Mouse (Mus musculus) embryonic facial prominence, embryonic 11.5 days (tissue): ENCODE results near the gene Mrps18b. TPM values are rescaled to one million over a fixed set of nuclear protein-coding genes. Genes with fewer than 3 reads are reported as not detected.
A peak's percentile ranks its signal among the peaks of the same experiment; 100 is the strongest.
"Not testable (repeated sequence)": the region's sequence is repeated elsewhere in the genome, so short reads cannot be mapped to it uniquely, and the experiment has no call there.

Source experiments
- ATAC-seq: fragments of 200-750 bp; cut with Nextera tagmentation; replicated peaks from 2 replicates; pipeline ENCODE4 v1.8.0; 2017; ENCODE audit warnings: low read depth; ENCODE audit not compliant: insufficient number of reproducible peaks, low FRiP score, low TSS enrichment
- DNase-seq: peaks from one replicate; pipeline ENCODE4 v3.0.0-alpha.2; 2015; ENCODE audit warnings: low spot score
- H3K27ac ChIP-seq: fragments of 300-500 bp; sonication (generic); replicated peaks from 2 replicates; pipeline ENCODE4 v1.5.1; 2014; ENCODE audit warnings: mild to moderate bottlenecking, low read depth, low read length, control low read depth
- H3K27me3 ChIP-seq: fragments of 300-500 bp; sonication (generic); 2 replicates; pipeline ENCODE4 v1.6.1; 2014; ENCODE audit warnings: mild to moderate bottlenecking, low read length, moderate library complexity, mixed read lengths; ENCODE audit not compliant: control insufficient read depth, insufficient read depth
- H3K36me3 ChIP-seq: fragments of 300-500 bp; sonication (generic); replicated peaks from 2 replicates; pipeline ENCODE4 v1.6.1; 2014; ENCODE audit warnings: low read depth, mild to moderate bottlenecking, low read length, moderate library complexity, mixed read lengths; ENCODE audit not compliant: control insufficient read depth, insufficient read depth
- H3K4me1 ChIP-seq: fragments of 300-500 bp; sonication (generic); 2 replicates; pipeline ENCODE4 v1.6.1; 2014; ENCODE audit warnings: low read length, mixed read lengths; ENCODE audit not compliant: control insufficient read depth, insufficient read depth
- H3K4me2 ChIP-seq: fragments of 300-500 bp; sonication (generic); 2 replicates; pipeline ENCODE4 v1.6.1; 2014; ENCODE audit warnings: low read depth, mild to moderate bottlenecking, control low read depth, low read length, moderate library complexity
- H3K4me3 ChIP-seq: fragments of 300-500 bp; sonication (generic); 2 replicates; pipeline ENCODE4 v1.5.1; 2014; ENCODE audit warnings: low read depth, low read length, control low read depth
- H3K9ac ChIP-seq: fragments of 300-500 bp; sonication (generic); replicated peaks from 2 replicates; pipeline ENCODE4 v1.6.1; 2014; ENCODE audit warnings: mild to moderate bottlenecking, control low read depth, low read length
- H3K9me3 ChIP-seq: fragments of 300-500 bp; sonication (generic); replicated peaks from 2 replicates; pipeline ENCODE4 v1.6.1; 2016; ENCODE audit warnings: mild to moderate bottlenecking, low read length, inconsistent platforms, mixed read lengths; ENCODE audit not compliant: control insufficient read depth
- WGBS: fragments of 180-500 bp; shearing (Covaris S2); extraction: QIAGEN DNeasy Blood & Tissue Kit; methylation state at CpG from one replicate; pipeline ENCODE4 v1.1.7; 2014; 5-methylcytosine and 5-hydroxymethylcytosine counted together
- polyA plus RNA-seq: library from polyadenylated mRNA; unstranded; fragments of >200 nt; fragmentation: Nextera tagmentation; extraction: Ambion mirVana; gene quantifications from 2 replicates; pipeline ENCODE4 v1.2.1, GENCODE M21; 2014

Gene Mrps18b
- polyA plus RNA-seq, result 69.5 and 72.0 TPM in 2 replicates

DNA sequence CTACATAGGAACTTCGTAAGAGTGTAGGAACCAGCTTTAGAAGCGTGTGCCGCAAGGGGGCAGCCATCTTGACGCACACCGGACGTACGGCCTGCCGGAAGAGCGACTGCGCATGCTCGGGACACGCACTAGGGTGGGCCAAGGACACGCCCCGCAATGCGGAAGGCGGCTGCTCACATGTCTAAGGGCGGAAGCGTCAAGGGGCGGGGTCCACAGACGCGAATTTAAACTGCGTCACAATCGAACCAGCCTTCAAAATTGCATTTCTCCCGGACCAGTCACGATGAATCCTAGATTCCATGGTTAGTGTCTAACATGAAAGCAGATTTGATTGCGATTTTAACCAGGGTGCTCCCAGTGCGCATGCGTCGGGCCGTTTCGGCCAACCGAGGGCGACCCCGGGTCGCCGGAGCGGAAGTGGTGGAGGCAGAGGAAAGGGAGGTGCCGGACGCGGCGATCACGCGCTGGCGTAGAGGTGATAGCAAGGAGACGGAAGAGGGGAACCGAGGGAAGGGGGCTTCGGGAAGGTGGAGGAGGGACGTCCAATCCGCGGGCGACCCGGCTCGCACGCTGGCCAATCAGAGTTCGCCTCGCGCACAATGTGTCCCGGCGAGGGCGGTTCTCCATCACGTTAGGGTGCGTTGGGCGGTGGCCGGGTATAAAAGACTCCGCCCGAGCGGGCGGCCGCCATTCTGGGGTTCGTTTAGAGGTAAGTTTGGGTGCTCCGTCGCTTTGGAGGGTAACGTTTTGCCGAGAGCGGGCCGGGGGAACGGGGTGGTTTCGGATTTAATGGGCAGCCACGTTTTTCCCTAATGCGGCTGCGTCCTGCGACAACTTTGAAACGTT lies at the start of gene Mrps18b, which contains the start of gene Ppp1r10:
Gene Mrps18b (minus strand): TSS at position 93 of the 846 bp plus-strand sequence.
Gene Ppp1r10 (plus strand): TSS at position 138 of the 846 bp plus-strand sequence.
- peak within 1 kb of the TSS; percentile 99 for H3K9ac ChIP-seq
- H3K4me1 ChIP-seq, result no peaks in the 10 kb centered on the region; the same call in 1 of the 2 replicates
- peak within 1 kb of the TSS; percentile 72 for H3K4me3 ChIP-seq
- DNase-seq (peak; percentile 99), ATAC-seq (peak; percentile 93)
- H3K27me3 ChIP-seq, result no peaks in the 10 kb centered on the region
- peak within 1 kb of the TSS; percentile 97 for H3K4me2 ChIP-seq
- no peaks in the 10 kb centered on the region; the same call in 1 of the 2 replicates for H3K36me3 ChIP-seq
- no peaks in the 10 kb centered on the region for H3K9me3 ChIP-seq
- peak within 1 kb of the TSS; percentile 95 for H3K27ac ChIP-seq
- under 1% methylated on average over 83 of the region's 83 CpGs for WGBS

DNA sequence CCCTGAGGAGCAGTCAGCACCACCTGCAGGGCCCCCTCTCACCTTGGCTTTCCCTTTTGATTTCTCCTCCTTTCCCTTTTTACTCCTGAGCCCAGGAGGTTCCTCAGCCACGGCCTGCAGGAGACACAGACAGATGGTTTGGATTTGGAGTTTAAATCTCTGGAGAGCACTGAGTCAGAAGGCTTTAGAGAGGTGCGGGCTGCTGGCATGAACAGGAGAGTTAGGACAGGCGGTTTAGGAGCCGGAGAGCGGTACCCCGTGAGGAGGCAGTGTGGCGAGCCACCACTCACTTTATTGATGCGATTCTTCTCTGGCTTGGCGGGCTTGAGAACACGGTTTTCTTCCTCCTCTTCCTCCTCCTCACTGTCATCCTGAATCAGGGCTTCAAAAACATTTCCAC lies 47.1 kb upstream of the Mrps18b start:
- ATAC-seq (no peak), DNase-seq (no peak)
- H3K9ac ChIP-seq, result no peak overlapping the region
- no peak overlapping the region for H3K4me3 ChIP-seq
- H3K27ac ChIP-seq, result no peak overlapping the region
- H3K27me3 ChIP-seq, result no peaks in the 10 kb centered on the region
- 84% methylated on average over 10 of the region's 10 CpGs for WGBS
- peaks cover 14% of the 10 kb centered on the region for H3K36me3 ChIP-seq
- no peaks in the 10 kb centered on the region for H3K4me1 ChIP-seq
- H3K4me2 ChIP-seq, result no peak overlapping the region
- no peaks in the 10 kb centered on the region for H3K9me3 ChIP-seq

DNA sequence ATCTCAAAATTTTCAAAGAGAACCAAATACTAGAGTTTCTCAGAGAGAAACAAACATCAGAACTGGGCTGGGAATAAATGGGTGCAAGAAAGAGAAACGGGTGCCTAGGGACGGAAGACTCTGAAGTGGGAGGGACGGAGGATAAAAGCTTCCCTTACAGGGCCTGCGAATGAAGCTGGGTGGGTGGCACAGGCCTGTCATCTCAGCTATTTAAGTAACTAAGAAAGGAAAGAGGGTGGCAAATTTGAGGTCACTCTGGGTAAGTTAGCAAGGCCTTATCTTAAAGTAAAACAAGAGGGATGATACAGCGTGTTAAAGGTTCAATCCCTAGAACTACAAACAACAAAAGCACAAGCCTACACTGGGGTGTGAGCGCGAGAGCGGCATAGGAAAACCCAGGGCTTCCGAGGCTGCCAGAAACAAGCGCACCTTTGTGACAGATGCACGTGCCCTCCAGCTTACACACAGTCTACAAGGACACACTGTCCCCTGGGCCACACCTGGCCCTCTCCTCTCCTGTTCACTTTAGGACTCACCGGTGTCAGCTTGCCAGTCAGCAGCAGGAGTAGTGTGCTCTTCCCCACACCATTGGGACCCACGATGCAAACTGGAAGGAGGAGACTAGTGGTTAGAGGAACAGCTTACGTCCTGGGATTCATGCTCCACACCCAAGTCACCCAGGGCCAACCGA lies 42.5 kb upstream of the Mrps18b start:
- no peak overlapping the region for H3K9ac ChIP-seq
- H3K27ac ChIP-seq, result no peak overlapping the region
- H3K9me3 ChIP-seq, result no peaks in the 10 kb centered on the region
- 93% methylated on average over 15 of the region's 15 CpGs for WGBS
- no peaks in the 10 kb centered on the region for H3K4me1 ChIP-seq
- H3K4me2 ChIP-seq, result no peak overlapping the region
- peaks cover 23% of the 10 kb centered on the region for H3K36me3 ChIP-seq
- DNase-seq (no peak), ATAC-seq (no peak)
- no peak overlapping the region for H3K4me3 ChIP-seq
- H3K27me3 ChIP-seq, result no peaks in the 10 kb centered on the region

DNA sequence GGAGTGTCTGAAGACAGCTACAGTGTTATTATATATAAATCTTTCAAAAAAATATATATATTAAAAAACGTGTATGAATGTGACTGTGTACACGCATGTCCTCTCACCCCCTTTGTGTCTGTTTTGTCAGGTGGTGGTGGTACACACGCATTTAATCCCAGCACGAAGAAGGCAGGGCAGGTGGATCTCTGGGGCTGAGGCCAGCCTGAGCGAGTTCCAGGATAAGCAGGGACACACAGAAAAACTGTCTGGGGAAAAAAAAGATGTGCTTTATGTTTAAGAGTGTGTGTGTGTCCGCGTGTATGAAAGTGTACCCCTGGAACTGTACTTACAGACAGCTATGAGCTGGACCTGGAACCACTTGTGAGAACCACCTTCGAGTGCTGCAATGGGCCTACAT lies 38.5 kb upstream of the Mrps18b start:
- H3K4me2 ChIP-seq, result no peak overlapping the region
- no peaks in the 10 kb centered on the region for H3K9me3 ChIP-seq
- no peak overlapping the region for H3K27ac ChIP-seq
- ATAC-seq (no peak), DNase-seq (no peak)
- WGBS, result 75% methylated on average over 8 of the region's 8 CpGs
- H3K4me3 ChIP-seq, result no peak overlapping the region
- H3K4me1 ChIP-seq, result no peaks in the 10 kb centered on the region
- H3K27me3 ChIP-seq, result no peaks in the 10 kb centered on the region
- peaks cover 16% of the 10 kb centered on the region for H3K36me3 ChIP-seq
- no peak overlapping the region for H3K9ac ChIP-seq

DNA sequence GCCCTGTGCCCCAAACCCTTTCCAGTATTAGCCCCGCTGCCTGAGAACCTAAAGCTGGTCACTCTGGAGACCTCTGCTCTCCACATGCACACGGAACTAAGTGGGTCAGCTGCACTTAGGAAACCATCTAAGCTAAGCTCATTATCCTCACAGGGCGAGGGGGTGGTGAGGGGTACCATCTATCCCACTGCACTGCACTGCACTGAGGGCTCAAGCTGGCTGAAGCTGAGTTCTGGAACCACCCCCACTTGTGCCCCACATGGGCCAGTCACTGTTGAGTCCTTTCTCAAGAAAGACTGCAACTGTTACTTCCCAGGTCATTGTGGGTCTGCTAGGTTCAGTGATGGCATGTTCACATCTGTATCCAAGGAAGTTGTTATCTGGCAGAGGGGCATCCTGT lies 36.4 kb upstream of the Mrps18b start:
- H3K36me3 ChIP-seq, H3K9ac ChIP-seq, H3K27ac ChIP-seq, H3K4me3 ChIP-seq, H3K27me3 ChIP-seq, H3K4me2 ChIP-seq, H3K4me1 ChIP-seq, DNase-seq, ATAC-seq, H3K9me3 ChIP-seq: not testable (repeated sequence)
- 78% methylated on average over 2 of the region's 3 CpGs for WGBS

GRCm38 (mm10) chr17:35950946-35951345 lies 34.8 kb upstream of the Mrps18b start:
- DNase-seq, ATAC-seq, H3K27me3 ChIP-seq, H3K36me3 ChIP-seq, H3K4me2 ChIP-seq, H3K9me3 ChIP-seq, H3K27ac ChIP-seq, H3K4me3 ChIP-seq, H3K9ac ChIP-seq, H3K4me1 ChIP-seq: not testable (repeated sequence)

DNA sequence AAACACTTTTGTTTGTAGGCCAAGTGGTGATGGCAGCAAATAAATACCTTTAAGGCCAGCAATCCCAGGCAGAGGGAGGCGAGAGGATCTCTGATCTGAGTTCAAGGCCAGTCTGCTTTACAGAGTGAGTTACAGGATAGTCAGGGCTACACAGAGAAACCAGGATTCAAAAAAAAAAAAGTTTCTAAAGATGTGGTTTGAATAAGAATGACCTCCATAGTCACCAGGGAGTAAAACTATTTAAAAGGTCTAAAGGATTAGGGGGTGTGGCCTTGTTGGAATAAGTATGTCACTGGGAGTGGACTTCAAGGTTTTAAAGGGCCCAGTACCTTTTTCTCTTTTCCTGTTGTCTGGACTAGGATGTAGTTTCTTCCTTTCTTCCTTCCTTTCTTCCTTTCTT lies 23.8 kb upstream of the Mrps18b start:
- ATAC-seq, result no peak
- no peak overlapping the region for H3K4me2 ChIP-seq
- no peak overlapping the region for H3K27ac ChIP-seq
- no peaks in the 10 kb centered on the region for H3K4me1 ChIP-seq
- no peaks in the 10 kb centered on the region for H3K36me3 ChIP-seq
- no peaks in the 10 kb centered on the region for H3K27me3 ChIP-seq
- no peak overlapping the region for H3K9ac ChIP-seq
- no peak overlapping the region for H3K4me3 ChIP-seq
- no peaks in the 10 kb centered on the region for H3K9me3 ChIP-seq
- DNase-seq, result no peak
- 71% methylated on average over 1 of the region's 1 CpGs for WGBS

DNA sequence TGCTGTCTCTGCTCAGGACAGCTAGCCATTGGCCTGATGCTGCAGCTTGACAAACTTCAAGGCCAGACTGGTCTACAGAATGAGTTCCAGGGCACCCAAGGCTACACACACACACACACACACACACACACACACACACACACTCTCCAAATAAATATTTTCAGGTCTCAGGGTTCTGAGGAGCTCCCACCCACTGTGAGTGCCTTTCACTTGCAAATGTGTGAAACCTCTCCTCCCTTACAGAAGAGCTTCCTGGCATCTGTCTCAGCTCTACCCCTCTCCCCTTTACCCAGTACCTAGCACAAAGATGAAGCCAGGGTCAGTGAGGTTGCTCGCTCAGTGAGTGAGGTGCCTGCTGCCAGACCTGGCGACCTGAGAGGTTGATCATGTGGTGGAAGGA lies 22.9 kb upstream of the Mrps18b start:
- Histone ChIP-seq H3K9me3 (no peaks in the 10 kb centered on the region), H3K4me1 (no peaks in the 10 kb centered on the region), H3K4me2 (no peak overlapping the region), H3K27me3 (no peaks in the 10 kb centered on the region), H3K27ac (no peak overlapping the region), H3K9ac (no peak overlapping the region), H3K36me3 (no peaks in the 10 kb centered on the region), H3K4me3 (no peak overlapping the region)
- ATAC-seq (no peak), DNase-seq (no peak)
- WGBS, result 47% methylated on average over 2 of the region's 2 CpGs
